ENCODE assay signal across 9 mouse cellular contexts in the genomic region with DNA sequence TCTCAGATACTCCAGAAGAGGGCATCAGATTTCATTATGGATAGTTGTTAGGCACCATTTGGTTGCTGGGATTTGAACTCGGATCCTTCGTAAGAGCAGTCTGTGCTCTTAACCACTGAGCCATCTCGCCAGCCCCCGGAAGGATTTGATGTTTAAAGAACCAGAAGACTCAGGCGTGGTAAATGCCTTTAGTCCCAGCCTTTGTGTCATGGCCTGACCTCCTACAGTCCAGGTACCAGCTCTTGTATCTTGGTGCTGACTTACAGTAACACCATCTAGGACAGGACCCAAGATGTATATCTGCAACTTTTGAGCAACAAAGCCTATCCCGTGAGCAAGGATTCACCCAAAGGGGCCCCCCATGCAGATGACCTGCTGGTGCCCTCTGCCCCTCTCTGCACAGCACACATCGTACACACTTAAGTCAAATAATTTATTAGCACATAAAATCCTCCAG. TPM values are rescaled to one million over a fixed set of nuclear protein-coding genes. Genes with fewer than 3 reads are reported as not detected.
DNase-seq lines count a peak whose midpoint lies in the region; ATAC-seq lines count a peak whose summit lies in the region.
"Had no signal": no experiment of that assay in that cellular context is flagged by ENCODE, and none has a peak within 500 bp of the region (broad histone marks: within the 10 kb centered on the region; RNA-seq: fewer than 3 reads in every experiment).

No protein-coding gene starts in this region.

- no peaks in the 10 kb centered on the region for H3K9me3 ChIP-seq in kidney, embryonic 16.5 days (ENCODE audit: low read length)
- no peaks in the 10 kb centered on the region for H3K9me3 ChIP-seq in intestine, embryonic 14.5 days (ENCODE audit: control insufficient read depth, low read length)

- WGBS in kidney, embryonic 16.5 days = 18% methylated on average over 7 of the region's 7 CpGs
- 17% methylated on average over 7 of the region's 7 CpGs for whole genome bisulfite sequencing in intestine, embryonic 14.5 days

- H3K4me2 ChIP-seq in kidney, embryonic 16.5 days (replicated peaks; ENCODE audit: low read depth, low read length) = peak overlapping the region; percentile 92
- peak overlapping the region; percentile 36 for H3K4me2 ChIP-seq in intestine, embryonic 14.5 days (ENCODE audit: low read length)

- peaks cover 61% of the 10 kb centered on the region for H3K36me3 ChIP-seq in kidney, embryonic 16.5 days (ENCODE audit: insufficient read depth, low read length)
- peaks cover 60% of the 10 kb centered on the region for H3K36me3 ChIP-seq in intestine, embryonic 14.5 days (ENCODE audit: control insufficient read depth, insufficient read depth, low read length)

- ATAC-seq in kidney, embryonic 16.5 days (ENCODE audit: low FRiP score, low TSS enrichment) = no peak
- no peak for ATAC-seq in intestine, embryonic 14.5 days (replicated peaks; ENCODE audit: low FRiP score, low TSS enrichment, low read depth)

- no peak for DNase-seq in kidney, adult 9 months
- peak; percentile 81 for DNase-seq in embryo, embryonic 10 days (ENCODE audit: low spot score)
- peak; percentile 75 for DNase-seq in intestine, embryonic 14.5 days (ENCODE audit: low spot score)
- DNase-seq in neural tube, embryonic 10.5 days (ENCODE audit: extremely low spot score, low spot score) = peak; percentile 64
- DNase-seq in cerebellum, postnatal 4 days (ENCODE audit: low spot score in 2 of 2) = no peak
- no peak for DNase-seq in cerebellum, adult 9-10 months
- DNase-seq in layer of hippocampus, postnatal 10 days (ENCODE audit: low spot score in 2 of 2) = no peak

- H3K27me3 ChIP-seq in kidney, embryonic 16.5 days (ENCODE audit: insufficient read depth, low read length) = no peaks in the 10 kb centered on the region
- no peaks in the 10 kb centered on the region for H3K27me3 ChIP-seq in intestine, embryonic 14.5 days (replicated peaks; ENCODE audit: control insufficient read depth, insufficient read depth, low read length)

- H3K4me3 ChIP-seq in kidney, embryonic 16.5 days (ENCODE audit: low read length) = peak overlapping the region; percentile 6; the same call in 1 of the 2 replicates
- H3K4me3 ChIP-seq in intestine, embryonic 14.5 days (ENCODE audit: low read depth, low read length) = 0 out of 2 replicates have a peak overlapping the region, but pooled peaks have one; percentile 100

- peaks cover 53% of the 10 kb centered on the region for H3K4me1 ChIP-seq in kidney, embryonic 16.5 days (ENCODE audit: insufficient read depth, low read length)
- H3K4me1 ChIP-seq in intestine, embryonic 14.5 days (replicated peaks; ENCODE audit: control insufficient read depth, insufficient read depth, low read length) = peaks cover 39% of the 10 kb centered on the region

- H3K27ac ChIP-seq in kidney, embryonic 16.5 days (ENCODE audit: low read length) = peak overlapping the region; percentile 95
- peak overlapping the region; percentile 9; the same call in 1 of the 2 replicates for H3K27ac ChIP-seq in intestine, embryonic 14.5 days (ENCODE audit: low read depth)

- H3K9ac ChIP-seq in kidney, embryonic 16.5 days (replicated peaks; ENCODE audit: low read length) = no peak overlapping the region
- H3K9ac ChIP-seq in intestine, embryonic 14.5 days (ENCODE audit: low read length) = no peak overlapping the region; the same call in 1 of the 2 replicates

RNA-seq across cellular contexts. Expression of gene Rps11, which starts 0.9 kb away (rescaled TPM):
- polyA plus RNA-seq in kidney, embryonic 16.5 days (2015; fragmentation: Nextera tagmentation; extraction: Ambion mirVana) = 1,363 and 1,408 TPM in 2 replicates
- polyA plus RNA-seq in intestine, embryonic 14.5 days (2014; fragmentation: Nextera tagmentation; extraction: Ambion mirVana) = 1,923 and 1,961 TPM in 2 replicates
- 100 to 1,000 TPM; 456 to 554 TPM for total RNA-seq in layer of hippocampus, postnatal 10 days (2021)

RNA-seq across cellular contexts. Expression of gene Rpl13a, which starts 3.4 kb away (rescaled TPM):
- polyA plus RNA-seq in kidney, embryonic 16.5 days (2015; fragmentation: Nextera tagmentation; extraction: Ambion mirVana) = 1,083 and 1,117 TPM in 2 replicates
- polyA plus RNA-seq in intestine, embryonic 14.5 days (2014; fragmentation: Nextera tagmentation; extraction: Ambion mirVana) = 1,687 and 1,710 TPM in 2 replicates
- total RNA-seq in layer of hippocampus, postnatal 10 days (2021) = 100 to 1,000 TPM; 946 to 985 TPM

RNA-seq across cellular contexts. Expression of gene Gm45713, which starts 10.9 kb away (rescaled TPM):
- 0.18 TPM in 1 of 2 replicates, not detected in the other for polyA plus RNA-seq in kidney, embryonic 16.5 days (2015; fragmentation: Nextera tagmentation; extraction: Ambion mirVana)
- polyA plus RNA-seq in intestine, embryonic 14.5 days (2014; fragmentation: Nextera tagmentation; extraction: Ambion mirVana) = 0.72 and 0.81 TPM in 2 replicates
- not detected for total RNA-seq in layer of hippocampus, postnatal 10 days (2021)
- total RNA-seq: common myeloid progenitor, adult 5-6 weeks had no signal

RNA-seq across cellular contexts. Expression of gene Flt3l, which starts 11.1 kb away (rescaled TPM):
- polyA plus RNA-seq in kidney, embryonic 16.5 days (2015; fragmentation: Nextera tagmentation; extraction: Ambion mirVana) = 0.95 and 1.9 TPM in 2 replicates
- 1.3 and 2.1 TPM in 2 replicates for polyA plus RNA-seq in intestine, embryonic 14.5 days (2014; fragmentation: Nextera tagmentation; extraction: Ambion mirVana)
- 1 to 10 TPM; 4.3 to 6.0 TPM for total RNA-seq in layer of hippocampus, postnatal 10 days (2021)

RNA-seq across cellular contexts. Expression of gene Fcgrt, which starts 21.5 kb away (rescaled TPM):
- polyA plus RNA-seq in kidney, embryonic 16.5 days (2015; fragmentation: Nextera tagmentation; extraction: Ambion mirVana) = 93.7 and 114 TPM in 2 replicates
- 64.1 and 65.1 TPM in 2 replicates for polyA plus RNA-seq in intestine, embryonic 14.5 days (2014; fragmentation: Nextera tagmentation; extraction: Ambion mirVana)
- total RNA-seq in layer of hippocampus, postnatal 10 days (2021) = 10 to 100 TPM; 17.9 to 23.1 TPM

Comparison
In these comparisons a context has a peak if more than half of its experiments do, and no peak if none do; other contexts are left out.
1. DNase-seq: peak in embryo, embryonic 10 days (single experiment), intestine, embryonic 14.5 days (single experiment) and neural tube, embryonic 10.5 days (single experiment); none in kidney, adult 9 months (single experiment), cerebellum, postnatal 4 days (0 of 2), cerebellum, adult 9-10 months (single experiment) and layer of hippocampus, postnatal 10 days (0 of 2).